Mouse (Mus musculus) adrenal gland, adult 8-10 months (tissue): ENCODE results near the gene Ldhd. TPM values are rescaled to one million over a fixed set of nuclear protein-coding genes. Genes with fewer than 3 reads are reported as not detected.

Source experiments
- DNase-seq: peaks from one replicate; pipeline ENCODE4 v3.0.0; 2022
- total RNA-seq, 4 experiments: library from RNA; stranded (reverse); gene quantifications; 2 replicates each; pipeline ENCODE4 v1.2.4; 2022

Gene Ldhd
- total RNA-seq, 4 experiments from 2014 or later = 58.4 to 109 (median 76.4) TPM

DNA sequence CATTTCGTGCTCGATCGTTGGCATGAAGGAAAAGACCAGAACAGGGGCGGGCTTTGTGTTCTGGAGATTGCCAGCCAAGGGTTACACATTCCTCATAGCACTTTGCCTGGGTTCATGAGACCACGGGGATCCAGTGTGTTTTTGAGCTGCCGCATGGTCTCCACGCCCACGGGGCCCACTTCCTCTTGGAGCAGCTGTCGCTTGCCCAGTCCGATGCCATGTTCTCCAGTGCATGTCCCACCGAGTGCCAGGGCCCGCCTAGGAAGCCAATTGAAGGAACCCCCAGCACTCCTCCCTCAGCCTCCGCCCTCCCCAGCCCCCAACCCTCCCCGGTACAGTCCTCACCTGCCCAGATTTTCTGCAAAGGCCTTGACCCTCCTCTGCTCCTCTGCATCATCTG, 3.2 kb downstream of the Ldhd start:
- DNase-seq = no peak

DNA sequence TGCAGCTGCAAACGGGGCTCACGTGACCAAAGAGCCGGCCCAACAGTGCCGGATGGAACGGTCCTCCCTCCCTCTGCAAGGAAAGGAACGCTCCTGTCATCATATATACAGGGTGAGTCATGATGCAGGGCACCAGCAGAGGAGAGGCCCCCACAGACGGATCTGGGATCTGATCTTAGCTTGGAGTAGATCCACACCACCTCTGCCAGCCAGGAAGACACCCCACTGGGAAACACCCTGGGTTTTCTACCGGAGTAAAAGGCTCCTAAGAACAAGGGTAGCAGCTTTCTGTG, 3.7 kb downstream of the Ldhd start:
- no peak for DNase-seq

DNA sequence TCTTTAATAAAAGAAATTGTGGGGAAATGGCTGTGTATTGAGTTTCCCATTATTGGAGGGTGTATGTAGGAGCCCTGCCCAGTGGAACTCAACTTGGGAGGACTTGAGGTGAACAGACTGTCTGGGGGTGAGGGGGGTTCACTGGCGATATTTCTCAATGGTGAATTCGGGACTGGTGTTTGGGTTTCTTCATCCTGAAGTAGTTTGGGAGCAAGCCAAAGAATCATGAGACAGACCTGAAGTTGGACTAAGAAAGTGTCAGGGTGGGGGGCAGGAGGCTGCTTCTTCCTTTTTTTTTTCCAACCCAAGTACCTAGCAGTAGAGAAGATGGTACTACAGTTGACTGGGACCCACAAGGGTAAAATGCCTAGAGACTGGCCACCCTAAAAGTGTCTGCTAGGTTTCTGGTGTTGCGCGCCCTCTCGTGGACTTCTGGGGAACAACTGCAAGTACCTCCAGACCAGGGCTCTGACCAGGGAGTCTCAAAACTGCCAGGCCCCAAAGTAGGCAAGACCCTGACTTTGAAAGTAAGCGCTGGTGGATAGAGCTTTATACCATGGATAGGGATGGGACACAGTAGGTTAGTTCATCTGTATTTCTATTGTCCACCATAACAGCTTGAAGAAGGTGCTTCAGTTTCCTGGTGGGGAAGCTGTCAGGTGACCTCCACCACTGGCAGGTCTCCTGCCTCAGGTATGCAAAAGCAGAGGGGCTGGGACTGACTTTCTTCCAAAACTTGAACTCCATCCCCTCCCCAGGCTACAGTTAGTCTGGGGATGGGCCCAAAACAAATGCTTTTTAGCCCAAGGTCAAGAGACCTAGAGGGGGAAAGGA, 4.3 kb downstream of the Ldhd start:
- DNase-seq = no peak

DNA sequence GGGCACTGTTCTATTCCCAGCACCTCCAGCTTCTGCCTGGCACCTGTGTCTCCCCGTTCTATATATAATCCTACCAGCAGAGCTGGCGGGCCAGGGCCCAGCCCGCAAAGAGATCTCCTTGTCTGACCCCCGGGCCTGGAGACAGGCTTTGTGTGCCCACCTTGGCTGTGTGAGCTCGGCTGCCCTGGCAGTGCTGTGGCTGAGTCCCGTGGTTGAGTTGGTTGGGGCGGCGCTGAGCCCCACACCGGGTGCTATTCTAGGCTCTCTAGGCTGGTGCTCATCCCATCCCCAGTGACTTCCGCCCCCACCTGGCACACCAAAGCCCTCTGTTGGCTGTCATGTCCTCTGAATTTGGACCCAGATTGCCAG, 5.3 kb downstream of the Ldhd start:
- DNase-seq = no peak

DNA sequence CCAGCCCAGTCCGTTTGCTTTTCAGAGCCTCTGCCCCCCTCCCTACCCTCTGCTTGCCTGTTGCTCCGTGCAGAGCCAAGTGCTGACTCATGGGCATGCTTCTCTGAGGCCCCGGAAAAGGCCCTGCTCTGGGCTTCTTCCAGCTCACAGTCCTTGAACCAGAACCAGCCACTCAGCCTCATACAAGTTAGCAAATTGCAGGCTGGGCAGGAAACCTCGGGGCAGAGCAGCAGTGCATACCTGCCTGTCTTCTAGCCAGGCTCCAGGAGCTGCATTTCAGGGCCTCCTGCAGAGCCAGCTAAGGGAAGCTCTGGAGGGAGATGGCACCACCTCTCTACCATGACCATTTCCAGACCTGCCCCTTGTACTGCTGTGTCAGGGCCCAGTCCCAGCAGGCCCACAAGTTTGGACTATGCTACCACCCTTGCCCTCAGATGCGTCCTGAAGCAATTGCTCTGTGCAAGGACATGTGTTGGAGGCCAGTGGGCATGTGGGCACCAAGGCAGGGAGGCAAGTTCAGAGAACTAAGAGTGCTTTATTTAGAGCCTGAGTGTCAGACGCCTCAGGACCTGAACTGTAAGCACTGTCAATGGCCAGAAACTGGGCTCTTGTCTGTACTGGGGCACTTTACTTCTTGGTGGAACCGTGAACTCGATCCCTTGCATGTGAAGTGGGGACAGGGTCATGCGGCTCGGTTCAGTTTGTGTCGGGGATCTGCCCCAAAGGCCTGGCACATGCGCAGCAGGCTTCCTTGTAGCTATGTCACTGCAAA, 5.9 kb downstream of the Ldhd start:
- peak; percentile 92 for DNase-seq

DNA sequence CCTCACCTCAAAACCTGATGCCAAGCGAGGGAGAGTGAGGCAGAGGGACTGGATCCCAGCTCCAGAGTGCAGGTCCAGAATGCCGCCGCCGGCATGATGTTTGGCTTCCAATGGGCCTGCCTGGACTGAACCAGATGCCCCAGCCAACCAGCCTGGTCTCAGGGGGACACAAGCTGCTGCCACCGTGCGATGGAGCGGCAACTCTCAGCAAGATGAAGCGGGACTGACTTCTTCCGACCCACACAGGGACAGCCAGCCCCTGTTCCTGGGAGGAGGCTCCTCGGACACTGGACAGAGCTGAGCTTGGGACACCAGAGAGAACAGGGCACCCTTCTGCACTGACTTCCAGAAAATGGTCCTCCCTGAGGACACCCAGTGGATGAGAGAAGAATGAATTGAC, 7.6 kb downstream of the Ldhd start:
- DNase-seq = no peak

DNA sequence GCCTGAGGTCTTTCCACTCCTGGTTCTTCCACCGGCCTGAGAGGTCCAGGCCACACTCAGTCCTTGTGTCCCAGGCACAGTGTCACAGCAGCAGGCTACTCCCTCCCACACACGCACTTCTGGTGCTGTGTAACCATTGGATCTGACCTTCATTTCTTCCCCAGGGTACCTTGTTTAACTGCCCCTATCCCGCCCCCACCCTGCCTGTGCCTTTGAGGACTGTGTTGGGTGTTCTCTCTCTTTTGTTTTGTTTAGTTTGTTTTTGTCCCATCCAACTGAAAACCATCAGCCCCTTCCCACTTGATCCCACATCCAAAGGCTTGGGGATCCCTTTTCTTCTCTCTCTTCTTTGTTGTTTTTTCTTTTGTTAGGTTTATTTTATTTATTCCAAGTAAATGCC, 8.1 kb downstream of the Ldhd start:
- no peak for DNase-seq

DNA sequence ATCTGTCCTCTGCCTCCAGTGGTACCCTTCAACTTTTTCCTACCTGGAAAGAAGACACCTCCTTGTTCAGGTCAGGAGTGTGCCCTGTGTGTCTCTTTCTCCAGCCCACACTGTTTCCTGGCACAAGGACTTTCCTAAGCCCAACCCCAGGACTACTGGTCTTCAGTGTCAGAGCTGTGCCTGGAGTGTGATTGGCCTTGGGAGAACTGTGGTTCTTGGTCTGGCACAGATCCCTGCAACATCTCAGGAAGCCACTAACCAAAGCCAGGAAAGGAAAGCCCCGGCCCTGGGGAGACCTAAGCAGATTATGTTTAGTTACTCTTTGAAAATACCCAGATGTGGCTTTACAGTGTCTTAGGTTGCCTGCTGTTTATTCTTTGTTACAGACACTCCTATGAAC, 10.2 kb downstream of the Ldhd start:
- no peak for DNase-seq

DNA sequence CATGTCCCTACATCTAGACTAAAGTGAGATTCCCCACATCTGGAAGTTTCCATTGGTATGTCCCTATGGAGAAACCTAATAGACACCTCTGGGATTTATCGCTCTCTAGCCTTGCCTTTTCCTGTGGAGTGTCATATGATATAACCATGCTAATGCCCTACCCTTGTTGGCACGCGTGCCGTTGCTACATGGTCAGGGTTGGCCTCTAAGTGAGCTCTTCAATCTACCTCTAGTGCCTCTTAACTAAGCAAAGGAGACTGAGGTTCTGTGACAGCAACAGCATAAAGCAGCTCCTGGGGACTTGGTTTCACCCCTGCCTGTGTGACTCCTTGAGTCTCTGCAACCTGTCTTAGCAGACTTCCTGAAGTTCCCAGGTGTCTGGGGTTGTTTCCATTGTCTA, 11.9 kb downstream of the Ldhd start:
- no peak for DNase-seq

DNA sequence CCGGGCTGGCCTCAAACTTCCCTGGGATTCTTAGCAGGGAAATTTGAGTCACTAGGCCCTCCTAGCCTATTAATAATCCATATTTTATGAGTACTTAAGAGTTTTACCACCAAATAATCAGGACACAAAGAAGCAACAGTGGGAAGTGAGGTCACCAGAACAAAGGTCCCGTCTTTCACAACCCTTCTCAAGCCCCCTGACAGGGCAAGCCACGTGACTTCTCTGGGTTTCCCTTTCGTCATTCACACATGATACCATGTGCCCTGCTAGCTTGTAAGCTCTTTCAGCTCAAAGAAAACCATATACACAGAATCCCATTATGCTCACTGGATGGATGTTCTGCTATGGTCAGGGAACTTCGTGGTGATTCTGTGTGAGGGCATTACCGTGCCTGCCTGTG, 12.4 kb downstream of the Ldhd start:
- DNase-seq = no peak

DNA sequence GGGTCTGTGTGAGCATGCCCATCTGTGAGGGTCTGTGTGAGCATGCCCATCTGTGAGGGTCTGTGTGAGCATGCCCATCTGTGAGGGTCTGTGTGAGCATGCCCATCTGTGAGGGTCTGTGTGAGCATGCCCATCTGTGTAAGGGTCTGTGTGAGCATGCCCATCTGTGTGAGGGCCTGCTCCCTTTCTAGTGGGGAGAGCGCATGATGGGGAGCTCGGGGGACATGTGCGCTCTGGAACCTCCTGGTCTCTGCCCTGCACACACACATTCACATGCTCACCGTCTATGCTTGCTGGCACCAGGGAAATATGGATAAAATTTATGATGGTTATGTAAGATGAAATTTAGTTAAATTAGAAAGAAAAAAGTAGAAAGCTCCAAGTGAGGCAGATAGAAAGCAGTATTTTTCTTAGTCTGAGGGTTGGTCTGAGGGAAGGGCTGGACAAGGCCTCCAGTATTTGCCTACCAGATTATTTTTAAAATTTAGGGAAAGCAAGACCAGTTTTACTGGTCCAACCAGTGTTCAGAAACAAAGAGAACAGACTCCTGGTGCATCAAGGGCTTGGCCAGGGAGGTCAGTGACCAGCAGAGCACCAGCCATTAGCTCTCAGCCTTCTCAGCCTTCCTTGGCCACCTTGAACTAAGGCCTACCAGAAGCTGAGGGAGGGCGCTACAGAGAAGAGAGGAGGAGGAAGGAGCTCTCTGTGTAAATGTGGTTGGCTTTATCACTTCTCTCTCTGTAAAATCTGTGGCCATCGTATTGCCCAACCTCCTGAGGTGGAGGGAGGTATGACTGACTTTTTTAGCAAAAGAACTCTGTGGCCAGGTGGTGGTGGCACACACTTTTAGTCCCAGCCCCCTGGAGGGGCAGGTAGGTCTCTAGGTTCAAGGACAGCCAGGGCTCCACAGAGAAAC, 15.1 kb downstream of the Ldhd start:
- DNase-seq = no peak

DNA sequence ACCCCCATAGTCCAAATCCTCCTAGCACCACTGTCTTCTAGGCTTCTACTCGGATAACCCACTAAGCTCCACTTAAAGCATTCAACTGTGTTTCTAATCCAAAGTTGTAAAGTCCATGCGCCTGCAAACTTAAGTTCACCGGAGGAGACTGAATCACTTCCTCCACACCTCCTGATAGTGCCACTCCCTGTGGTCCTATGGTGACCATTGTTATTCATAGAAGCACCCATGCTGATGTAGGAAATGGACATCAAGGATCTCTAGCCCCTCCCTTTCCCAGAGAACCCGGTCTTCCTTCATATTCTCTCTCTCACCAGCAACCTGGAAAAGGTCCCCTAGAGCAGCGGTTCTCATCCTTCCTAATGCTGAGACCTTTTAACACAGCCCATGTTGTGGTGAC, 17.0 kb downstream of the Ldhd start:
- DNase-seq = no peak

DNA sequence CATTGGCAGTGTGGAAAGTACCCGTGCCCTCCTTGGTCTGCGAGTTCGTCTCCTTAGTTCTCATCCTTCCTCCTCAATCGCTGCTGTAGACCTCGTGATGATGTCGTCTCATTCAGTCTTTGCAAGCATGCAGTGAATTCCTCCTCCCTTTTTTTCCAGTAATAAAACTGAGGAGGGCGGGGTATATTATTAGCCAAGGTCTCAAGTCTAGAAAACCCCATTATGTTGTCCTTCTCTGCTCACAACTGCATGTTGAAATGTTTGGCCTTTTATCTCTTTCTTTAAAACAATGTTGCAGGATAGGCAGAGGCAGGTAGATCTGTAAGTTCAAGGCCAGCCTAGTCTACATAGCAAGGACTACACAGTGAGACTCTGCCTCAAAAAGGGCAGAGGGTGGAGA, 22.8 kb downstream of the Ldhd start:
- no peak for DNase-seq

DNA sequence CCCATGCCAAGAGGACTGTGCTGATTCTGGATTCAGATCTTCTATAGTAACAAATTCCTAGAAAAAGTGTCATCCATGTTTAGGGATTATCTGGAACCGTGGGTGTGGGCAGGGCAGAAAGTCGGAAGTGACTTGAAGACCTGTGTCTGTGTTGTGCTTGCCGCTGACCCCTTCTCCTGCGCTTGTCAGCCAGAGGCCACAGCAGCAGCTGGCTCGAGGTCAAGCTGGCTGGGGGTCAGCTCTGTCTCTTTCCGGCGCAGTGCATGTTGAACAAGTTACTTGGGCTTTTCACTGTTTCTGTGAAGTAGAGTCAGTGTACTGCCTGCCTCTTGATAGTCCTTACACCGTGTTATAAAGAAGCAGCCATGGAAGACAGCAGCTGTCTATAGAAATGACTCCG, 23.2 kb downstream of the Ldhd start:
- no peak for DNase-seq

DNA sequence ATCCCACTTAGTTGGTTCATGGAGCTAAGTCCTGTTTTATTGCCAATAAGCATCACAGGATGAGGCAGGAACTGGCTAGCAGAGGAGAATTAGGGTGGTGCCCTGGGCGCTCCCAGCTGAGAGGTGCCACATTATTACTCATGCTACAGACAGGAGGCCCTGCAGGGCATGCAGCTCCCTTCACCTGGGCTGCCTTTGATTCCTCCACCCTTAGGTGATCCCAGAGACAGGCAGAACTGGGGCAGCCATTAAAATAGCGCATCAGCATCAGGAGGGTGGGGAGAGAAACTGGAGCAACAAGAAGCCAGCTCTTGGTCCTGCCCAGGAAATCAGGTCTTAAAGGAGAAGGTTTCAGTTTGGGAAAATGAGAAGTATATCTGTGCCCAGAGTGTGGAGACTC, 25.2 kb downstream of the Ldhd start:
- no peak for DNase-seq

DNA sequence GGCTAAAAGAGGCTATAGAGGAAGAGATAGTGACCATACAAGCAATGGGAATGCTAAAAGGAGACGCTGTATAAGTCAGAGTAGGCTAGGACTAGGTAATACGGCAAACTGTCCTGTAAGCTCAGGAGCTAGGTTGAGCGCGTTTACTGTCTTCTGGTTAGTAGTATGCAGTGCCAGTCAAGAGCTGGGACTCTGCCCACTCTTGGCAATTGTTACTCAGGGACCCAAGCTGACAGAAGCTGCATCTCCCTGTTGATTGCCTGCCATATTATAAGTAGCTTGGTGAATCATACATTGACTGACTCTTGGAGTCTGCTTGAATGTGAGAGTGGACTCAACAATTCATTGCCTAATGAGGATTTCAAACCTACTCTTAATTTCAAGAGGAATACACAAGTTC, 28.1 kb downstream of the Ldhd start:
- DNase-seq = no peak

DNA sequence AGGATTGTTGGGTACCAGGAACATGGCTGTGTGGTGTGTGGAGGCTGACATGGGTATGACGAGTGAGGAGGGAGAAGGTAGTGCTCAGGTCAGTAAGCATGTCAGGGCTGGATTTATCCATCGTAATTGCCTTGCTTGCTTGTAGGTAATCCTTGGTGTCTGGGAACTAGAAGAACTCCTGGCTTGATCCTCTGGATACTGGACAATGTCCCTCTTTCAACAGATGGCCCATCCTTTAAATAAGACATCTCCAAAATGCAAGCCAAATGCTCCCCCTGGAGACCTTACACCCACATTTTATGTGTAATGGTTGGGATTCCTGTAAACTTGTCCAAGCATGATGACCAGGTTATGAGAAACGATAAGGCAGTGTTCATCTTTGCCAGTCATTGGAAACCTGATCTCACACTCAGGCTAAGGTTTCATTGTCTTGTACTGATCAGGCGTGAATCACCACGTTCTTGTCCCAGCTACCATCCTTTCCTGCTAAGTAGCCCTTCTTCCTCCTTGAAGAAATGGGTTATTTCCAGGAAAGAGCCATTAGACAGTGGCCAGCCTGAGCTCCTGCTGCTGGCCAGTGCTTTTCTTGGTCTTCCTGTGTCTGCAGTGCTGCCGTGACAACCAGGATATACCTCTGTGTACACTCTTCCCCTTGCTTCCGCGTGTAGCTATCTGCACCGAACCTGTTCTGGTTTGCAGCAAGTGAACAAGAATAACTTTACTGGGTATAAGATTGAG, 30.3 kb downstream of the Ldhd start:
- DNase-seq = no peak

DNA sequence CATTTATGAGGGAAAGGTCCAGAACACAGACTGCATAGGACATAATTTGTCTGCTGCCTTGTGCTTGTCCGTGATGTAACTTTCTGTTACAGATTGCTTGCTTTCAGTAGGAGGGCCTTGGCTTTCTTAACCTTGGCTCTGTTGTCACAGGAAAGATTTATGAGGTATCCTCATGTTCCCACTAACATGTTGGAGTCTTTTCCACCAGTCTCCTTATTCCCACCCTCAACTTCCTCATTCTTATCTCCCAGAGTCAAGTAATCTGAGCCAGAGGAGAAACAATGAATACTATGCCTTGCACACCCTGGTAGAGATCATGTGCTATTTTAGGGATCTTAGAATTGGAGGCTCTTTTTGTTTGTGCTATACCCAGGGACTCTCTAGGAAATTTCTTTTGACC, 32.9 kb downstream of the Ldhd start:
- no peak for DNase-seq

DNA sequence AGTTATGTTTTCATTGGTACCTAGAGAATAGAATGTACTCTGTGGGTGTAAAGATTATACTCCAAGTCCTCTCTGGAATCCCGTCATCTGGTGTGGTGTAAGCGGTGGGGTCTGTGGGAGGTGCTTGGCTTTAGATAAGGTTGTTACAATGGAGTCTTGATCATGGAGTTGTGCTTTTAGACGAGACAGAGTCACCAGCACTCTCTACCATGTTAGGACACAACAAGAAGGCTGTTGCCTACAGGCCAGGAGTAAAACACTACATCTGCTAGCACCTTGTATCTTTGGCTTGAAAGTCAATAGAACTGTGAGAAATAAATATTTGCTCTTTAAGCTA, 33.7 kb downstream of the Ldhd start:
- no peak for DNase-seq

DNA sequence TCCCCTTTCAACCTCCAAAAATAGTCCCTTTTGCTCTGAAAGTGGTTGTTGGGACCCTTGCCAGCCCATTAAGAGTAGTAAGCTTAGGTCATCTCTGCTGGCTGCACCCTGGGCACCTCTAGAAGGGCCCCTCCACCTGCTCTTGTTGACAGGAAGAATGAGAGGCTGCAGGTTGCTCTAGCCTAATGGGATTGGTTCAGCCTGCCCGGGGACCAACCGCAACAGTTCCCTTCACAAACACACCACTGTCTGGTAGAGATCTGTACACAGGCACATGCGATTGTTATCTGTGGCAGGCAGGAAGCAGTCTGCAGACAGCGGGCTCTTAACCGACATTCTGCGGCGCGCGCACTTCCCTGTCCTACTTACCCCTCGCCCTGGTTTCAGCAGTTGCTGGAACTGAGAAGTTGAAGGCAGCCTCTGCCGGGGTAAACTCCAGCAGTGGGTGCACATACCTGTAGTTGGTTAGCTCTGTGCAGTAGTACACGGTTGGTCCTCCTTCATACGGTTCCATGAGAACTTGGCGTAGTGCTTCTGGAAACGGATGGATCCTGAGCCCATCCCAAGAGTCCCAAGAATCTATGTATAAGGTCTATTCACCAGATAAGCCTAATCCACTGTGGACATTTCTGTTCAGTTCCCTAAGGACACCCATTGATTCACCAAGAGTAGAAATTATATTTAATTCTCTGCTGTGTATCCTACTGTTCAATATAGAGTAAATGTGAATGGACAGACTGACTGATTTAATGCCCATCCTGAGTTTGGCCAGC, 34.3 kb downstream of the Ldhd start:
- no peak for DNase-seq

DNA sequence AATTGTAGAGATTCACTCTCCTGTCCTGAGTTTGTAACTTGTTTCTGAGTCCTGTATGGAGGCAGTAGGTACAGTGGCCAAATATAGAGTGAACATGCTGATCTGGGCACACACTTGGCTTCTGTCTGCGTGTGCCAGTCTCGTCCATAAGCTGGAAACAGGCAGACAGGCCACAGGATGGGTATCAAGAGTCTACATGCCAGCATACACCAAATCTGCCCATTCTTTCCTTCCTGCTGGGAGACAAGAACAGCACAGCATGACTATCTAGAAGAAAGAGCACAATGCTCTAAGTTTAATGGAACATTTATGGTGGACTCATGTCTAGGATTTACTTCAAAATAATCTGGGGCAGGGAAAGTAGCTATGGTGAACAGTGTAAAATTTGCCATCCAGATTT, 35.2 kb downstream of the Ldhd start:
- DNase-seq = no peak
